Mouse (Mus musculus) liver, embryonic 14.5 days (tissue): ENCODE results near the gene Clk4.

Experiments used
- CTCF ChIP-seq: IDR thresholded peaks from 2 replicates; pipeline ENCODE4 v1.5.1; 2016; ENCODE audit warnings: antibody characterized with exemption, low read depth, control low read depth
- EP300 ChIP-seq: IDR thresholded peaks from 2 replicates; pipeline ENCODE4 v1.6.1; 2016; ENCODE audit warnings: antibody characterized with exemption, low read depth

DNA sequence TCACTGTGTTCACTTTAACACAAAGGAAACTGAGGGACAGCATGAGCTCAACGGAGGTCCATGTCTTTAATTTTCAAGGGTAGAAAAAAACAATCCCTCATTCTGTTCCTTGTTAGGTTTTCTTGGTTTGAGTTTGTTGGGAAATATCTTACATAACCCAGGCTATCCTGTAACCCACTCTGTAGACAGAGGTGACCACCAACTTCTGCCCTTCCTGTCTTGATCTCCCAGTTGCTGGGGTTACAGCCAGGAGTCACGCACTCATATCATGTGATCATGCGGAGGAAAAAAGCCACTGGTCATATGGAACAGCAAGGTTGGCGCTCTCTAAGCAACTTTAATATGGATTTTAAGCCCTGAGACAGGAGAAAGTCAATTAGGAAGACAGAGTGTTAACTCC, 4.5 kb upstream of the Clk4 start:
- no peak for TF ChIP-seq EP300
- no peak for TF ChIP-seq CTCF
